Mouse (Mus musculus): ENCODE measurements around the gene Ttll12. TPM values are rescaled to one million over a fixed set of nuclear protein-coding genes. Genes with fewer than 3 reads are reported as not detected.

Gene Ttll12
- polyA plus RNA-seq, 1 experiment from 2014 or later = 42.7 TPM

- H3K4me1 ChIP-seq = peaks cover 21% of the 10 kb centered on the region
- 86% methylated on average over 8 of the region's 8 CpGs for WGBS
- no peak for ATAC-seq (ENCODE audit: low FRiP score, low read depth)
- no peak overlapping the region for H3K4me3 ChIP-seq
- no peaks in the 10 kb centered on the region for H3K27me3 ChIP-seq (replicated peaks)
- H3K4me2 ChIP-seq (replicated peaks) = peak overlapping the region; percentile 78; the same call in 1 of the 2 replicates
- H3K36me3 ChIP-seq = peaks cover 11% of the 10 kb centered on the region
- H3K9ac ChIP-seq = peak overlapping the region; percentile 21; the same call in 1 of the 2 replicates
- H3K9me3 ChIP-seq = no peaks in the 10 kb centered on the region
- H3K27ac ChIP-seq = no peak overlapping the region
Measured at GRCm38 (mm10) chr15:83592260-83593188, 2.4 kb downstream of the Ttll12 start.

GRCm38 (mm10) chr15:83591758-83592157 lies 3.2 kb downstream of the Ttll12 start:
- Histone ChIP-seq H3K27me3 (replicated peaks) (no peaks in the 10 kb centered on the region), H3K4me3 (no peak overlapping the region), H3K9me3 (no peaks in the 10 kb centered on the region), H3K4me1 (peaks cover 21% of the 10 kb centered on the region), H3K36me3 (peaks cover 19% of the 10 kb centered on the region), H3K9ac (no peak overlapping the region), H3K27ac (no peak overlapping the region), H3K4me2 (replicated peaks) (no peak overlapping the region)
- WGBS = 83% methylated on average over 6 of the region's 6 CpGs
- no peak for ATAC-seq (ENCODE audit: low FRiP score, low read depth)

- ATAC-seq (ENCODE audit: low FRiP score, low read depth) = no peak
- Histone ChIP-seq H3K36me3 (peaks cover 28% of the 10 kb centered on the region), H3K9ac (no peak overlapping the region), H3K27me3 (replicated peaks) (no peaks in the 10 kb centered on the region), H3K27ac (no peak overlapping the region), H3K4me1 (peaks cover 21% of the 10 kb centered on the region), H3K9me3 (no peaks in the 10 kb centered on the region), H3K4me2 (replicated peaks) (no peak overlapping the region), H3K4me3 (no peak overlapping the region)
- WGBS = 92% methylated on average over 4 of the region's 4 CpGs
Measured at GRCm38 (mm10) chr15:83590841-83591240, 4.1 kb downstream of the Ttll12 start.

DNA sequence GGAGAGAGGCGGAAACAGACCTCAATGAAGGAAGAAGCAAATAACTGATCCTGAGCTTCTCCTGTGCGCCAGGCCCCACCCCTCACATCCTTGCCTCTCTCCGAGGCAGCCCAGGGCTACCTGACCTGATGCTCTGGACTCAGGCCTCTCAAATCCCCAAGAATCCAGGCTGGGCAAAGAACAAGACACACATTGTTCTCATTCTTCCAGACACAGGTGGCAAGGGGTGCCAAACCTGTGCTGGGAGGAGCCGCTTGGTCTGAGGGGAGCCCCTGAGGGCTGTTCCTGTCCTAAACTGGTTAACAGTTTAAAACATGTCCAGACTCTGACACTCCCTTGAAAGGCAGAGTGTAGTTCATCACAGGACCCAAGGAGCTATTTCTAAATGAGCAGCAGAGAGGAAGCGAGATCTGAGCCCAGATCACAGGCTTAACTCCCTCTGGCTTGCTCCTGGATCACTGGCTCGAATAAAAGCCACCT lies 10.2 kb downstream of the Ttll12 start:
- H3K4me1 ChIP-seq = no peaks in the 10 kb centered on the region
- H3K4me3 ChIP-seq = no peak overlapping the region
- H3K9ac ChIP-seq = no peak overlapping the region
- ATAC-seq (ENCODE audit: low FRiP score, low read depth) = no peak
- no peaks in the 10 kb centered on the region for H3K27me3 ChIP-seq (replicated peaks)
- no peak overlapping the region for H3K27ac ChIP-seq
- H3K36me3 ChIP-seq = peaks cover 82% of the 10 kb centered on the region
- H3K4me2 ChIP-seq (replicated peaks) = no peak overlapping the region
- H3K9me3 ChIP-seq = no peaks in the 10 kb centered on the region
- 97% methylated on average over 6 of the region's 6 CpGs for WGBS

DNA sequence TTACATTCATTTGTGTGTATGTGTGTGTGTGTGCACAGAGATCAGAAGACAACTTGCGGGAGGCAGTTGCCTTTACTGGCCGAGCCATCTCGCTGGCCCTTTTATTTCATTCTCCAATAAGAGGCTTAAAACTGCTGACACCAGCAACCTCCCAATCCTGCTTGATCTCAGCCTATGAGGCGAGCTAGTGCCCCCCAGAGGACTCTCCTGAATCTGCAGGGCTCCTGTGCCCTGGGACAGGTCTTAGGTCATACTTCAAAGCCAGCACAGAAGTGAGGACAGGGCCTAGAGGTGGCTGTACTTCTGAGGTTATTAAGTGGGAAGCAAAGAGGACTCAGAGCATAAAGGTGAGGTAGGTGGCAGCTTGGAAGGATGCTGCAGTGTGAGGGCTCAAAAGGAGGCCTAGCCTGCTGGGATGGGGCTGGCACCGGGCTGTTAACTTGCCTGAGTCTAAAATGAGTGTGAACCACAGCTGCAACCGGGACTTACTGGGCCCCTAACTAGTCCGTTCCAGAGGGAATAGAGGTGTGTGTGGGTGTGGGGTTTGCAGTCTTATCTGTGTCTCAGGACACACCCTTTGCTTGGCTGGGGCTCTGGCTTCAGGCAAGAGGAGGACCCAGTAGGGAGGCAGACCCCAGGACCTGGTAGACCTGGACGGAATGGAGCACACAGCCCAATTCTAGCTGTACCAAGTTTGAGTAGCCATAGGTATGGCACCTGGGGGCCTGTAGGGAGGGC lies 11.4 kb downstream of the Ttll12 start:
- Histone ChIP-seq H3K4me1 (no peaks in the 10 kb centered on the region), H3K4me3 (no peak overlapping the region), H3K9ac (no peak overlapping the region), H3K27ac (no peak overlapping the region), H3K27me3 (replicated peaks) (no peaks in the 10 kb centered on the region), H3K9me3 (no peaks in the 10 kb centered on the region), H3K4me2 (replicated peaks) (no peak overlapping the region), H3K36me3 (peaks cover 92% of the 10 kb centered on the region)
- ATAC-seq (ENCODE audit: low FRiP score, low read depth) = no peak
- WGBS = 79% methylated on average over 8 of the region's 8 CpGs

GRCm38 (mm10) chr15:83582931-83583330 lies 12.0 kb downstream of the Ttll12 start:
- ATAC-seq (ENCODE audit: low FRiP score, low read depth) = no peak
- H3K9me3 ChIP-seq = no peaks in the 10 kb centered on the region
- H3K27me3 ChIP-seq (replicated peaks) = no peaks in the 10 kb centered on the region
- 91% methylated on average over 4 of the region's 4 CpGs for WGBS
- no peak overlapping the region for H3K4me2 ChIP-seq (replicated peaks)
- H3K9ac ChIP-seq = no peak overlapping the region
- H3K27ac ChIP-seq = no peak overlapping the region
- no peaks in the 10 kb centered on the region for H3K4me1 ChIP-seq
- H3K36me3 ChIP-seq = peaks cover 93% of the 10 kb centered on the region
- no peak overlapping the region for H3K4me3 ChIP-seq

DNA sequence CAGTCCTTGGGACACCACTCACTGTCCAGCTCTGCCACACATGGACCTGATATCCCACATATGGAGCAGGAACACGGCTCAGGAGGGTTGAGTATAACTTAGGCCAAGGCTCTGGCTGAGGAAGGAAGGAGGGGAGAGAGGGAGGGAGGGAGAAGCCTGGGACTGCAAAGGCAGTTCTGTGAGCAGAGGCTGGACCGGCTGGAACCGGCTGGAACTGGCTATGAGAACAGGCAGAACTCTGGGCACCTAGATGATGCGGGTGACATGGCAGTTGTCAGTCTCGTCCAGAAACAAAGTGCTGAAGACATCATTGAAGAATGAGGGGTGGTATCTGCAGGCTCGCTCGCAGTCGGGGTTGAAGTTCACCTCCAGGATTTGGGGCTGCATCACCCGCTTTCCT lies 18.3 kb downstream of the Ttll12 start:
- H3K4me2 ChIP-seq (replicated peaks) = no peak overlapping the region
- no peaks in the 10 kb centered on the region for H3K4me1 ChIP-seq
- no peak overlapping the region for H3K9ac ChIP-seq
- H3K4me3 ChIP-seq = no peak overlapping the region
- peaks cover 74% of the 10 kb centered on the region for H3K36me3 ChIP-seq
- no peak for ATAC-seq (ENCODE audit: low FRiP score, low read depth)
- H3K27me3 ChIP-seq (replicated peaks) = no peaks in the 10 kb centered on the region
- H3K27ac ChIP-seq = no peak overlapping the region
- no peaks in the 10 kb centered on the region for H3K9me3 ChIP-seq
- WGBS = 91% methylated on average over 9 of the region's 9 CpGs

GRCm38 (mm10) chr15:83575543-83575942 lies 19.4 kb downstream of the Ttll12 start:
- no peak overlapping the region for H3K9ac ChIP-seq

DNA sequence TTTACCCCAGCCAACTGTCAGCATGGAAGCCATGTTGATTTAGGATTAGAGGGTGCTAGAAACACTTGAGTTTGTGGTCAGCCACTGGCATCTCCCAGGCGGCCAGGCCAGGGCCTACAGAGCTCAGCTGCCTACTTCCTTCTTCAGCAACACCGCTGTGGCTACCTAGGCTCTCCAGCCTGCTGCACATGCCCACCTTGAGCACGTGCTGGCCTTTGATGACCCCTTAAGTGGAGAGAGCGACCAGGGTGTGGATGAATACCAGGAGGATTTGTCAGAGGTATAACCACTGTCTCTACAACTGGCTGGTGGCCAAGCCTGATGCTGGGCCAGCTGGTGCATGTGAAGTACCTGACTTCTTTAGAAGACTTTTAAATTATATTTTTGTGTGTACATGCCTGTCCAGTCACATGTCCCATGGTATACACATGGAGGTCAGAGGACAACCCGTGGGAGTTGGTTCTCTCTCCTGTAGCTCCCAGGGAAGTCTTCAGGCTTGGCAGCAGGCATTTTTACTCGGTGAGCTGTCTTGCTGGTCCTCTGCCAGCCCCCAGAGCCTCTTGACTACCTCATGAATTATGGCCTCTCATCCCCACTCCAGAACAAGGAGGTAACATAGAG lies 20.1 kb downstream of the Ttll12 start:
- H3K36me3 ChIP-seq = peaks cover 56% of the 10 kb centered on the region
- H3K9me3 ChIP-seq = no peaks in the 10 kb centered on the region
- no peaks in the 10 kb centered on the region for H3K4me1 ChIP-seq
- ATAC-seq (ENCODE audit: low FRiP score, low read depth) = no peak
- H3K9ac ChIP-seq = no peak overlapping the region
- H3K4me3 ChIP-seq = no peak overlapping the region
- H3K27ac ChIP-seq = no peak overlapping the region
- no peaks in the 10 kb centered on the region for H3K27me3 ChIP-seq (replicated peaks)
- WGBS = 95% methylated on average over 6 of the region's 6 CpGs
- H3K4me2 ChIP-seq (replicated peaks) = no peak overlapping the region

More at GRCm38 (mm10) chr15:83575543-83575942, 19.4 kb downstream of the Ttll12 start:
- Histone ChIP-seq H3K27ac (no peak overlapping the region), H3K27me3 (replicated peaks) (no peaks in the 10 kb centered on the region), H3K4me2 (replicated peaks) (no peak overlapping the region), H3K4me3 (no peak overlapping the region), H3K36me3 (peaks cover 63% of the 10 kb centered on the region), H3K9me3 (no peaks in the 10 kb centered on the region), H3K4me1 (no peaks in the 10 kb centered on the region)
- 95% methylated on average over 8 of the region's 8 CpGs for WGBS
- no peak for ATAC-seq (ENCODE audit: low FRiP score, low read depth)

DNA sequence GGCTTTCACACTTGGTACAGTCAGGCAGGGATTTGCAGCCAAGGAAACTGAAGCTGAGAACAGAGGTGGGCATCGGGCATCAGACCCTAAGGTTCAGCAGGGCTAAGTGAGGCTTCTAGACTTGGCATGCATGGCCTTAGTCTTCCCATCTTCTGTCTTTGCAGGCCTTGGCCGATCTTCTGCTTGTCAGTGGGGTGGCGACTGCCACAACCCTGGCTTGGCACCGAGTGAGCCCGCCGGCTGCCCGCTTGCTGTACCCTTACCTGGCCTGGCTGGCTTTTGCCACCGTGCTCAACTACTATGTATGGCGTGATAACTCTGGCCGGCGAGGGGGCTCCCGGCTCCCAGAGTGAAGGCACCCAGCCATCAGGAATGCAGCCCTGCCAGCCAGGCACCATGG lies 21.4 kb downstream of the Ttll12 start:
- H3K9me3 ChIP-seq = no peaks in the 10 kb centered on the region
- no peaks in the 10 kb centered on the region for H3K27me3 ChIP-seq (replicated peaks)
- WGBS = 93% methylated on average over 12 of the region's 12 CpGs
- H3K9ac ChIP-seq = no peak overlapping the region
- H3K4me2 ChIP-seq (replicated peaks) = no peak overlapping the region
- no peak overlapping the region for H3K27ac ChIP-seq
- no peak overlapping the region for H3K4me3 ChIP-seq
- H3K36me3 ChIP-seq = peaks cover 45% of the 10 kb centered on the region
- no peak for ATAC-seq (ENCODE audit: low FRiP score, low read depth)
- H3K4me1 ChIP-seq = no peaks in the 10 kb centered on the region

DNA sequence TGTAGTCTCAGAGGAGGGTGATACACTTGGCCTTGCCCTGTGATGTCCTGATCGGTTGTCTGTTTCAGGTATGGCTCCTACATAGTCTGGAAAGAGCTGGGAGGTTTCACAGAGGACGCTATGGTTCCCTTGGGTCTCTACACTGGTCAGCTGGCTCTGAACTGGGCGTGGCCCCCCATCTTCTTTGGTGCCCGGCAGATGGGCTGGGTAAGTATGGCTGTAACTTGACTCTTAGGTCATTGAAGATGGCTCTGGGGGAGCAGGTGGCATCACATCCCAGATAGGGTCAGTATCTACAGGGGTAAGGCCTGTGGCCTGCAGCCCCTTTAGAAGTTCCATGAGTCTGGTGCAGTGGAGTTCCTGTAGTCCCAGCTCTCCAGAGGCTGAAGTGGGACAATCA lies 22.8 kb downstream of the Ttll12 start:
- 79% methylated on average over 4 of the region's 4 CpGs for WGBS
- no peak for ATAC-seq (ENCODE audit: low FRiP score, low read depth)

GRCm38 (mm10) chr15:83571636-83572035 lies 23.3 kb downstream of the Ttll12 start:
- no peak overlapping the region for H3K27ac ChIP-seq
- H3K36me3 ChIP-seq = peaks cover 26% of the 10 kb centered on the region
- H3K4me3 ChIP-seq = no peak overlapping the region
- no peak overlapping the region for H3K4me2 ChIP-seq (replicated peaks)
- no peaks in the 10 kb centered on the region for H3K9me3 ChIP-seq
- no peaks in the 10 kb centered on the region for H3K4me1 ChIP-seq
- H3K27me3 ChIP-seq (replicated peaks) = no peaks in the 10 kb centered on the region
- WGBS = 86% methylated on average over 5 of the region's 5 CpGs
- no peak overlapping the region for H3K9ac ChIP-seq
- no peak for ATAC-seq (ENCODE audit: low FRiP score, low read depth)

More for the DNA sequence above, 22.8 kb downstream of the Ttll12 start:
- Histone ChIP-seq H3K27me3 (replicated peaks) (no peaks in the 10 kb centered on the region), H3K4me3 (no peak overlapping the region), H3K4me1 (no peaks in the 10 kb centered on the region), H3K9me3 (no peaks in the 10 kb centered on the region), H3K9ac (no peak overlapping the region), H3K36me3 (peaks cover 31% of the 10 kb centered on the region), H3K27ac (no peak overlapping the region), H3K4me2 (replicated peaks) (no peak overlapping the region)
